Mouse (Mus musculus): ENCODE results near the gene Dlgap4.

The Dlgap4 gene

DNA sequence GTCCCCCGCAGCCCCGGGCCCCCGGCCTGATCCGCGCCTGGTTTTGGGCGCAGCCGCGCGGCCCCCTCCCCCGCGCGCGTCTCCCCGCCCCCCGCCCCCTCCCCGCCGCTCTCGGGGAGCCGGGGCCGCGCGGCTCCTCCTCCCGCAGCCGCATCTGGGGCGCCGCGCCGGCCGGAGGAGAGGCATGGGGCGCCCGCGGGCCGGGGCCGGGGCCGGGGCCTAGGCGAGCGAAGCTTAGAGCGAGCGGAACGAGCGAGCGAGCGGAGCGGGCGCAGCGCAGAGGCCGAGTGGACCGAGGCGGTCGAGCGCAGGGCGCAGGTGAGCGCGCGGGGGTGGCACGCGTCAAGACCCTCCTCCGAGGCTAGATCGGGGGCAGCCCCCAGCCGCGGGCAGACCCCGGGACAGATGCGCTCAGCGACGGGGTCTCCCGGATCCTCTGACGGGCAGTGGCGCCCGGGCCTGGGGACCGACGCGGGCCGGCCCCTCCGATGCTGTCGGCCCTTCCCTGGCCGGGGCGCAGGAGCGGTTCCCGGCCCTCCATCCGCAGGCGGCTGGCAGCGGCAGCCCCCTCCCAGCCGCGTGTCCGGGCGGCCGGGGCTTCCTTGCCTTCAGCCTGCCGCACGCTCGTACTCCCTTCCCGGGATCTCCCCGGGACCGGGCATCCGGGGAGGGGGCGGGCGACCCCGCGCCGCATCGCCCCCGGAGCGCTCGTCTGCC, at the start of gene Dlgap4:
Gene Dlgap4, plus strand, starts transcription at position 165 of the 717 bp plus-strand sequence.
- DNase-seq: peak; percentile 51

GRCm38 (mm10) chr2:156566512-156566911, 47.0 kb upstream of the Dlgap4 start:
- DNase-seq: peak; percentile 57

GRCm38 (mm10) chr2:156568647-156569046, 44.9 kb upstream of the Dlgap4 start:
- DNase-seq: no peak

DNA sequence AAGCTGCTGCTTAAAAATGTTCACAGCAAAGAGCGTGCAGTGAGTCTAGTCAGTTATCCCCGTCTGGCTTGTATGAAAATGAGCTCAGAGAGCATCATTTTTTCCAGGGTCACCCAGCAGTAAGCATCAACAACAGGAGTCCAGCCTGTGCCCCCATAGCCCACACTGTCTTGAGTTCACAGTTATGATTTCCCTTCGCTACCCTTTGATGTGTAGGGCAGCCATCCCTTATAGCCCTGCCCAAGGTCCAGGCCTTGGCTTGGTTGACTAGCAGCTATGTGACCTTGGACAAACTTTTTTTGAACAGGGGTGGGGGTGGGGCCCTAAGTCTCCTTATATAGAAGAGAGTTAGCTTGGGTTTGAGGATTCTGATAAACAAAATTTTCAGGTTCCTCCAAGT, 44.2 kb upstream of the Dlgap4 start:
- no peak for DNase-seq

DNA sequence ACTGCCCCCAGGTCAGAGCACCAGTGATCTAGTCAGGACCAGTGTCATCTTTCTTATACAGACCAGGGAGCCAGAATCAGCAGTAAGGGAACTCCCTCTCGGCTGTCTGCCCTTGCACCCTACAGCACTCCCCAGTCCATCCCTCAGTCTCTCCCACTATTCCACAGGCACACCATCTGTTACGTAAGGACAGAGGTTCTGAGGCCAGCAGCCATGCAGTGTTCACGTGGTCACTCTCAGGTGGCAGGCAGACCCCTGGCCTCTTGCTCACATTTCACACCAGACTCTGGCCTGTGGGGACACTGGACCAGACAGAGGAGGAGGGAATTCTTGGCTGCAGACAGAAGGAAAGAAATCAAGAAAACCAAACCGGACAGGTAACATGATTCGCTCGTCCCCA, 42.0 kb upstream of the Dlgap4 start:
- no peak for DNase-seq

GRCm38 (mm10) chr2:156576850-156577587, 36.5 kb upstream of the Dlgap4 start:
- DNase-seq: no peak

GRCm38 (mm10) chr2:156580507-156580906, 33.0 kb upstream of the Dlgap4 start:
- DNase-seq: no peak

GRCm38 (mm10) chr2:156581244-156581643, 32.3 kb upstream of the Dlgap4 start:
- DNase-seq: no peak

- DNase-seq: no peak
These were observed 30.6 kb upstream of the Dlgap4 start for GRCm38 (mm10) chr2:156582887-156583286.

DNA sequence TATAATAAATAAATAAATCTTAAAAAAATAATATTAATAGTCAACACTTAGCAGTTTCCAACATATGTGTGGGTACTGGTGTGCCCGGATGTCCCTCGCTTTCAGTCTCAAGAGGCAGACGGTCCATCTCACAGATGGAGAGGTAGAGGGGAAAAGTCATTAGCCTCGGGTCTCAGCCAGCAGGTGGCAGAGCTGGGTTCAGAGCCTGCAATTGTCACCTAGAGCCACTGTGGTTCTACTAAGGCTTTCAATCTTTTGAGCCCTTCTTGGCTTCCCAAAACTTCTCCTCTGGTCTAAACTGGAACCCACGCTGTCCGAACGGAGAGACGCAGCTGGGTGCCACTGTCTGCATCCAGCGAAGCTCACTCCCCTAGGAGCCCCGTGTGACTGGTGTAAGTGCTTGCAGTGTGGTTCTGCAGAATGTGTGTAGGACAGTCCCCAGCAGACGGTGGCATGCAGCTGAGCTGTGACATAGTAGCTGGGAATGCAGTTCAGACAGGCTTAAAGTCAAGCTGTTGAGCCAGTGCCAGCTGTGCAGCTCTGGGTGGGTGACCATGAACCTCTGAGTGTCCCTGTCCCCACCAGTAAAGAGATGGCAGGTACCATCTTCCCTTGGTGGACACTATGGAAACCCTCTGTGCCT, 29.2 kb upstream of the Dlgap4 start:
- peak; percentile 61 for DNase-seq

DNA sequence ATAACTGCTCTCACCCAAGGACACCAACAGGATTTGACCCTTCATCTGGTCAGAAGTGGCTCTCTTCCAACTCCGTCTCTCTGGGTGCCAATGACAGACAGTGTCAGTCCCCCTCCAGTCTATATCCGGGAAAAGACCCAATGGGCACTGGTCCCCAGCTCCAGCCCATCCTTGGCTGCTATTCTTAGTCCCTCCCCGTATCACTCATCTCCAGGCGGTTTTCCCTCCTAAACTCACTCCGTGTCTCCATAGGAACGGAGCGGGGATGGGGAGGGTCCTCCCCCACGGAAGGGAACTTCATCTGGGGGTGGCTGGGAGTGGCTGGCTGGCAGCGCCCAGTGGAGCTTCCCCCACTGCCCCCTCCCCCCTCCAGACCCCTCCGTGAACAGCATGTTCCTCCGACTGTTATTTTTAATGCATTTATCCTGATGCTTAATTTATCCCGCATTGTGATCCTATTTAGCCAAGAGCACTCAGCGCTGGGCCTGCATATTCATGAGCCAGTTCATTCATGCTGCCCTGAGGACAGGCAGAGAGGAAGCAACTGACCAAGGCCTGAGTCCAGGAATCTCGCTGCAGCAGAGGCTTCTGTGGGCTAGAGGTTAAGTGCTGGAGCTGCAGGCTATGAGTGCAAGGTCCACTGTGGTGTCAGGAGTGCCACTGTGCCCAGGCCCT, 28.6 kb upstream of the Dlgap4 start:
- no peak for DNase-seq

DNA sequence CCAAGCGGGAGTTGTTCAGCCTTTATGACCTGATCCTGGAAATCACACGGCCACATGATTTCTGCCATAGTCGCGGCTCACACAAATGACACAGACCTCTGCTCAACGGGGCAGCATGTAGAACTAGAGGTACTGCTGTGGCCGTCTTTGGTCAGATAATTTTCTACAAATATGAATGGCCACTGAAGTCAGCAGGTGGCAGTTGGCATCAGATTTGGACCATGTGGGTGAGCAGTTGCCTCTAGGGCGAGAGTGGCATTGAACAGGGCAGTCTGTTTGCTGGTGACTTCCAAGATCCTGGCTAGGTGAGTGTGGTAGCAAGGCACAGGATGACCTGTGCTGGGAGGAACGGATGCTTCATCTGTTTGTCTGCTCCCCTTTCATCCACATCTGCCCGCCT, 24.0 kb upstream of the Dlgap4 start:
- DNase-seq: no peak

GRCm38 (mm10) chr2:156594987-156595490, 18.5 kb upstream of the Dlgap4 start:
- DNase-seq: no peak

GRCm38 (mm10) chr2:156602581-156602980, 10.9 kb upstream of the Dlgap4 start:
- no peak for DNase-seq

DNA sequence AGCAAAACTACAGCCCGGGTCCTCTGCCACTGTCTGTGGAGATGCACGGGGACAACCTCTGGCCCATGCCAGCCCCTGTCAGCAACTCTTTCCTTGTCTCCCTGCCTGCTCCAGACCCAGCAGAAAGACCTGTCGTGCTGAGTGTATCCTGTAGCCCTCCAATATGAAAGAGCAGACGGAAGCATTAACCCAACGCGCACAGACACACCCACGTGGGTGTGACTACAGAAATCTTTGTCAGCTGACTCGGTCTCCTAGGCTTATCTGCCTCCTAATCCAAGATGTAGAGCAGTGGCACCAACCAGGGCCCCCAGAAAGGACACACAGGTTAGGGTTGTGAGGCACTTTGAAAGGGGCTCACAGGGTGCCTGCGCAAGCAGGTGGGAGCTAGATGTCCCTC, 9.8 kb upstream of the Dlgap4 start:
- no peak for DNase-seq

- DNase-seq: no peak
These were observed 8.4 kb upstream of the Dlgap4 start for GRCm38 (mm10) chr2:156605144-156605543.

- DNase-seq: no peak
These were observed 7.5 kb upstream of the Dlgap4 start for GRCm38 (mm10) chr2:156605971-156606370.

- DNase-seq: peak; percentile 90
These were observed 394 bp upstream of the Dlgap4 start for GRCm38 (mm10) chr2:156613081-156613540.

DNA sequence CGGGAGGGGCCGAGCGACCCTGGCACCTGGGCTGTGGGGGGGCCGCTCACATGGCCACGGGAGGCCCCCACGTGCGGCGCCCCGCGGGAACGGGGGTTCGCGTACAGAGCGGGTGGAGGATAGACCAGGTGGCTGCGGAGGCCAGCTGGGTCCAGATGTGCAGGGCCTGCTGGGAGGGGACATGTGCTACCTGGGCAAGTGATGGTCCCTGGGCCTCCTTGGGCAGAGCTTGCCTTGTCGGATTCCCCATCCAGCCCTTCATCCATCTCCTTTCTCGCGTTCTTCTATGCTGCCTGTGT, 702 bp downstream of the Dlgap4 start:
- DNase-seq: peak; percentile 46

GRCm38 (mm10) chr2:156614661-156615654, 1.5 kb downstream of the Dlgap4 start:
- DNase-seq: peak; percentile 33

DNA sequence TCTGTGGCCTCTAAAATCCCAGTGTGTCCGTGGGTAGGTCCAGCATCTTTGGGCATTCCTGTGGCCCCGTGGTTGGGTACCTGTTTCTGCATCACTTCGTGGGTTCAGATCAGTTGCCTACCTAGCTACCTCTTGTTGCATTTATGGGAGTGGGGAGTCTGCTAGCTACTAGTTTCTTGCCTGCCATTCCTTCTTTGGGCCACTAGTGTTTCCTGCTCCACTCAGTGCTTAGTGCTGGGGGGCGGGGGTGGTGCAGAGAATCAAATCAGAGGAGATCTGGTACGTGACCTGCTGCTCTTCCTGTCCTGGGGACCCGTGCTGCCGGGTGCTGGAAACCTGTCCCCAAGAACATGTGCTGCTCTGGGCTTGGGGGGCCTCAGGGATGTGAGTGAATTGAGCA, 3.0 kb downstream of the Dlgap4 start:
- DNase-seq: no peak

DNA sequence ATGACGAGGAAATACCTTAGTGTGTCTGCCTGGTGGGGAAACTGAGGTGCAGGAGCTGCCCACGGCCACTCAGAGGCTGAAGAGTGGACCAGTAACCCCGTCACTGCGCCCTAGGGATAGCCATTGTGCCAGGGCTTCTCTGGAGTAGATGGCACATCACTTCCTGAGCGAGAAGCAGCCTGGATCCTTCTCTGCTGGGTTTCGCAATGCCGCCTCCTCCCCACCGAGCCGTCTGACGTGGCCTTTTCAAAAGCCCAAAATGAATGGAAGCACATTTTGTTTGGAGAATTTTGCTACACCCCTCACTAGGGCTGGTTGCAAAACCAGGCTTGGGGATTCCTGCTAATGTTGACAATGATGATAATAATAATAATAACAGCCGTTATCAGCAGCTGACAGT, 4.0 kb downstream of the Dlgap4 start:
- no peak for DNase-seq

Measured in cerebellum, adult 8-10 months (tissue).